Mouse (Mus musculus): ENCODE measurements at regions not wholly inside any gene's neighbourhood (a gene's known extent, or its start where the extent isn't known, plus 50 kb on each side); places are given as distances from the start of the nearest gene placed in this dataset.

GRCm38 (mm10) chr13:33561625-33562024 is 77.0 kb downstream of the Serpinb9g start:
- TF ChIP-seq ZNF384 (IDR thresholded peaks at IDR 0.05; ENCODE audit: low read depth, low read length) (no peak), HCFC1 (IDR thresholded peaks at IDR 0.05; ENCODE audit: borderline replicate concordance, insufficient read depth, low read length) (no peak)
